Comparison of ENCODE assay signal across 15 mouse cellular contexts in the genomic region with DNA sequence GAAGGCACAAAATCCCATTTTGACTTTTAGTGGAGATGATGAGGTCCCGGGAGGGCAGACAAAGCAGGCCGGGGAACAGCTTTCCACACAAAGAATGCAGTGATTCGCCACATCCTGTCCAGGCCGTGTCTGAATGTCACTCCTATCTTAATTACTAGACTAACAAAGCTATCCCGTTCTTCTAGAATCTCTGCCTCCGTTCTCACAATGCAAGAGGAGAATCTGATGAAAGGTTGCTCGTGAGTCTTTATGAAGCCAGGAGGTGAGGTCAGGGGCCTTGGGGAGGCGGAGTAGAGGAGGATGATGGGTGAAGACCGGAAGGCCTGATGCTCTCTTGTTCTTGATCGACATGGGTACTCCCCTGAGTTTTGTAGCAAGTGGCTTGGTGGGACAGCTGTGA.
DNase-seq lines count a peak whose midpoint lies in the region; ATAC-seq and TF ChIP-seq lines count a peak whose summit lies in the region.
"Had no signal": no experiment of that assay in that cellular context is flagged by ENCODE, and none has a peak within 500 bp of the region (broad histone marks: within the 10 kb centered on the region; RNA-seq: fewer than 3 reads in every experiment).

No protein-coding gene starts in this region.

- peak; percentile 23; the same call in 1 of the 2 replicates for ATAC-seq in forebrain, embryonic 13.5 days
- peak; percentile 20; the same call in 1 of the 2 replicates for ATAC-seq in forebrain, postnatal 0 days
- ATAC-seq in midbrain, embryonic 12.5 days (ENCODE audit: low FRiP score, low read depth): no peak

- no peak overlapping the region for H3K9ac ChIP-seq in forebrain, embryonic 13.5 days
- H3K9ac ChIP-seq in forebrain, postnatal 0 days: no peak overlapping the region
- H3K9ac ChIP-seq in midbrain, embryonic 12.5 days (replicated peaks): no peak overlapping the region
- H3K9ac ChIP-seq: embryonic facial prominence, embryonic 13.5 days had no signal

- WGBS in forebrain, embryonic 13.5 days: 47% methylated on average over 10 of the region's 10 CpGs
- 58% methylated on average over 10 of the region's 10 CpGs for WGBS in forebrain, embryonic 10.5 days
- 47% methylated on average over 10 of the region's 10 CpGs for WGBS in forebrain, postnatal 0 days
- WGBS in midbrain, embryonic 12.5 days: 46% methylated on average over 10 of the region's 10 CpGs

- H3K27me3 ChIP-seq in forebrain, embryonic 13.5 days: 0 out of 2 replicates have a peak, but pooled peaks cover 3% of the 10 kb centered on the region
- H3K27me3 ChIP-seq in forebrain, embryonic 10.5 days (ENCODE audit: poor library complexity, severe bottlenecking): peaks cover 3% of the 10 kb centered on the region; the same call in 1 of the 2 replicates
- H3K27me3 ChIP-seq in forebrain, postnatal 0 days (ENCODE audit: insufficient read depth, low read length): no peaks in the 10 kb centered on the region
- peaks cover 4% of the 10 kb centered on the region for H3K27me3 ChIP-seq in midbrain, embryonic 12.5 days
- H3K27me3 ChIP-seq: embryonic facial prominence, embryonic 13.5 days had no signal

- peak overlapping the region; percentile 8; the same call in 1 of the 2 replicates for H3K4me2 ChIP-seq in forebrain, embryonic 13.5 days
- H3K4me2 ChIP-seq in forebrain, postnatal 0 days (ENCODE audit: low read depth): no peak overlapping the region
- no peak overlapping the region for H3K4me2 ChIP-seq in midbrain, embryonic 12.5 days (replicated peaks)
- H3K4me2 ChIP-seq: embryonic facial prominence, embryonic 13.5 days; liver, embryonic 11.5 days had no signal

- DNase-seq in forebrain, embryonic 10.5 days (ENCODE audit: extremely low spot score, low spot score): no peak
- DNase-seq in Muller cell, postnatal 12 days (ENCODE audit: inconsistent ontology term): peak; percentile 52
- DNase-seq in forebrain, postnatal 0 days: no peak
- no peak for DNase-seq in gastrocnemius, adult 8-10 months (ENCODE audit: low spot score in 2 of 2)
- DNase-seq in natural killer cell, adult 2 months (ENCODE audit: low spot score in 2 of 2): no peak
- DNase-seq in ovary, adult 18-20 months (ENCODE audit: low spot score): no peak
- DNase-seq: cerebellum, adult 9-10 months; heart, adult 2 months; lung, postnatal 14 days; right cerebral cortex, postnatal 14 days; thymus, postnatal 14 days had no signal

- H3K27ac ChIP-seq in forebrain, embryonic 13.5 days: peak overlapping the region; percentile 67
- no peak overlapping the region for H3K27ac ChIP-seq in forebrain, embryonic 10.5 days
- H3K27ac ChIP-seq in forebrain, postnatal 0 days (ENCODE audit: low read depth, low read length): peak overlapping the region; percentile 64
- H3K27ac ChIP-seq in midbrain, embryonic 12.5 days (replicated peaks): peak overlapping the region; percentile 50
- H3K27ac ChIP-seq: embryonic facial prominence, embryonic 13.5 days; heart, adult 2 months had no signal

- H3K4me1 ChIP-seq in forebrain, embryonic 13.5 days: peaks cover 40% of the 10 kb centered on the region
- peaks cover 28% of the 10 kb centered on the region for H3K4me1 ChIP-seq in forebrain, embryonic 10.5 days
- no peaks in the 10 kb centered on the region for H3K4me1 ChIP-seq in forebrain, postnatal 0 days (ENCODE audit: insufficient read depth)
- peaks cover 22% of the 10 kb centered on the region for H3K4me1 ChIP-seq in midbrain, embryonic 12.5 days

- H3K4me3 ChIP-seq in forebrain, embryonic 13.5 days: no peak overlapping the region
- H3K4me3 ChIP-seq in forebrain, embryonic 10.5 days: no peak overlapping the region
- H3K4me3 ChIP-seq in forebrain, postnatal 0 days (ENCODE audit: low read depth, low read length): no peak overlapping the region
- no peak overlapping the region for H3K4me3 ChIP-seq in midbrain, embryonic 12.5 days
- H3K4me3 ChIP-seq: embryonic facial prominence, embryonic 13.5 days; heart, adult 2 months had no signal

- TF ChIP-seq CTCF in forebrain, postnatal 0 days (IDR thresholded peaks at IDR 0.05; ENCODE audit: low read depth): no peak

- H3K36me3 ChIP-seq in forebrain, embryonic 13.5 days (ENCODE audit: poor library complexity, severe bottlenecking): no peaks in the 10 kb centered on the region
- H3K36me3 ChIP-seq in forebrain, embryonic 10.5 days (replicated peaks): no peaks in the 10 kb centered on the region
- H3K36me3 ChIP-seq in forebrain, postnatal 0 days (ENCODE audit: insufficient read depth): no peaks in the 10 kb centered on the region
- no peaks in the 10 kb centered on the region for H3K36me3 ChIP-seq in midbrain, embryonic 12.5 days
- H3K36me3 ChIP-seq: embryonic facial prominence, embryonic 13.5 days had no signal

- no peaks in the 10 kb centered on the region for H3K9me3 ChIP-seq in forebrain, embryonic 13.5 days (replicated peaks)
- no peaks in the 10 kb centered on the region for H3K9me3 ChIP-seq in forebrain, embryonic 10.5 days
- H3K9me3 ChIP-seq in forebrain, postnatal 0 days (ENCODE audit: low read length): no peaks in the 10 kb centered on the region
- no peaks in the 10 kb centered on the region for H3K9me3 ChIP-seq in midbrain, embryonic 12.5 days
- H3K9me3 ChIP-seq: embryonic facial prominence, embryonic 13.5 days had no signal
